Mouse (Mus musculus) stomach, embryonic 16.5 days (tissue): ENCODE results near the gene Scgb1b2. TPM values are rescaled to one million over a fixed set of nuclear protein-coding genes. Genes with fewer than 3 reads are reported as not detected.

Experiments used
- ATAC-seq: fragments of 200-750 bp; cut with Nextera tagmentation; 2 replicates; pipeline ENCODE4 v1.8.0; 2017; ENCODE audit warnings: moderate number of reproducible peaks, moderate TSS enrichment; ENCODE audit not compliant: insufficient read depth, low FRiP score
- H3K27ac ChIP-seq: fragments of 300-500 bp; sonication (generic); 2 replicates; pipeline ENCODE4 v1.5.1; 2014; ENCODE audit warnings: low read length
- H3K27me3 ChIP-seq: fragments of 300-500 bp; sonication (generic); 2 replicates; pipeline ENCODE4 v1.6.1; 2014; ENCODE audit warnings: low read length, control low read depth, mixed read lengths; ENCODE audit not compliant: control insufficient read depth, insufficient read depth
- H3K36me3 ChIP-seq: fragments of 300-500 bp; sonication (generic); 2 replicates; pipeline ENCODE4 v1.6.1; 2014; ENCODE audit warnings: low read length; ENCODE audit not compliant: control insufficient read depth, insufficient read depth
- H3K4me1 ChIP-seq: fragments of 300-500 bp; sonication (generic); 2 replicates; pipeline ENCODE4 v1.6.1; 2014; ENCODE audit warnings: low read length, control low read depth, mixed read lengths; ENCODE audit not compliant: control insufficient read depth, insufficient read depth
- H3K4me2 ChIP-seq: fragments of 300-500 bp; sonication (generic); 2 replicates; pipeline ENCODE4 v1.6.1; 2014; ENCODE audit warnings: low read depth, low read length, mixed read lengths
- H3K4me3 ChIP-seq: fragments of 300-500 bp; sonication (generic); replicated peaks from 2 replicates; pipeline ENCODE4 v1.5.1; 2014; ENCODE audit warnings: mild to moderate bottlenecking, low read length
- H3K9ac ChIP-seq: fragments of 300-500 bp; sonication (generic); 2 replicates; pipeline ENCODE4 v1.6.1; 2014; ENCODE audit warnings: low read length
- H3K9me3 ChIP-seq: fragments of 300-500 bp; sonication (generic); replicated peaks from 2 replicates; pipeline ENCODE4 v1.6.1; 2016; ENCODE audit warnings: low read length, control low read depth; ENCODE audit not compliant: control insufficient read depth
- WGBS: fragments of 180-500 bp; shearing (Covaris S2); extraction: QIAGEN DNeasy Blood & Tissue Kit; methylation state at CpG from one replicate; pipeline ENCODE4 v1.1.7; 2014; 5-methylcytosine and 5-hydroxymethylcytosine counted together
- polyA plus RNA-seq: library from polyadenylated mRNA; unstranded; fragments of >200 nt; fragmentation: Nextera tagmentation; extraction: Ambion mirVana; gene quantifications from 2 replicates; pipeline ENCODE4 v1.2.1, GENCODE M21; 2015

Gene Scgb1b2
- polyA plus RNA-seq: not detected in 2 replicates

- no peak for ATAC-seq
- no peak within 1 kb of the TSS for H3K27ac ChIP-seq
Observed at GRCm38 (mm10) chr7:31291721-31292120, at the start of gene Scgb1b2. TSS of gene Scgb1b2 (minus strand) at chr7:31291821.

GRCm38 (mm10) chr7:31290208-31290607 lies 1.4 kb downstream of the Scgb1b2 start, which contains the start of gene Scgb2b2:
TSS of gene Scgb2b2 (plus strand) at chr7:31290508.
- no peaks in the 10 kb centered on the region for H3K27me3 ChIP-seq
- no peaks in the 10 kb centered on the region for H3K4me1 ChIP-seq
- no peaks in the 10 kb centered on the region for H3K9me3 ChIP-seq
- H3K4me3 ChIP-seq: no peak within 1 kb of the TSS
- no peak within 1 kb of the TSS for H3K27ac ChIP-seq
- no peaks in the 10 kb centered on the region for H3K36me3 ChIP-seq
- no peak for ATAC-seq
- H3K9ac ChIP-seq: no peak within 1 kb of the TSS
- H3K4me2 ChIP-seq: no peak within 1 kb of the TSS
- WGBS: 76% methylated on average over 5 of the region's 5 CpGs

More at GRCm38 (mm10) chr7:31291721-31292120, at the start of gene Scgb1b2:
- 85% methylated on average over 3 of the region's 3 CpGs for WGBS
- no peaks in the 10 kb centered on the region for H3K4me1 ChIP-seq
- H3K36me3 ChIP-seq: no peaks in the 10 kb centered on the region
- H3K27me3 ChIP-seq: no peaks in the 10 kb centered on the region
- no peak within 1 kb of the TSS for H3K4me2 ChIP-seq
- H3K9ac ChIP-seq: no peak within 1 kb of the TSS
- H3K9me3 ChIP-seq: no peaks in the 10 kb centered on the region
- no peak within 1 kb of the TSS for H3K4me3 ChIP-seq

Other genes with a start within 250 kb of the Scgb1b2 start
- 28.0 and 31.0 TPM in 2 replicates for gene Fxyd5, start 249.3 kb downstream of the Scgb1b2 start, polyA plus RNA-seq
- gene Fxyd7, start 240.4 kb downstream of the Scgb1b2 start, polyA plus RNA-seq: 22.2 and 25.8 TPM in 2 replicates
- gene Fxyd1, start 234.6 kb downstream of the Scgb1b2 start, polyA plus RNA-seq: 127 and 129 TPM in 2 replicates
- gene Lgi4, start 232.5 kb downstream of the Scgb1b2 start, polyA plus RNA-seq: 0.92 and 1.7 TPM in 2 replicates
- 497 and 614 TPM in 2 replicates for gene Fxyd3, start 215.1 kb downstream of the Scgb1b2 start, polyA plus RNA-seq
- gene Hpn, start 176.5 kb downstream of the Scgb1b2 start, polyA plus RNA-seq: 35.7 and 36.0 TPM in 2 replicates
- gene Scn1b, start 164.8 kb downstream of the Scgb1b2 start, polyA plus RNA-seq: 0.80 and 1.4 TPM in 2 replicates
- 56.7 and 57.9 TPM in 2 replicates for gene Gramd1a, start 135.9 kb downstream of the Scgb1b2 start, polyA plus RNA-seq
- not detected in 2 replicates for gene Scgb2b2, start 1.3 kb downstream of the Scgb1b2 start, polyA plus RNA-seq
- gene Scgb2b3, start 70.3 kb upstream of the Scgb1b2 start, polyA plus RNA-seq: not detected in 2 replicates
- gene Scgb1b3, start 83.8 kb upstream of the Scgb1b2 start, polyA plus RNA-seq: not detected in 2 replicates